Mouse (Mus musculus) forebrain, embryonic 16.5 days (tissue): ENCODE data around the gene Col20a1. TPM values are rescaled to one million over a fixed set of nuclear protein-coding genes. Genes with fewer than 3 reads are reported as not detected.
A peak's percentile ranks its signal among the peaks of the same experiment; 100 is the strongest.

Experiments
- ATAC-seq: fragments of 200-750 bp; cut with Nextera tagmentation; 2 replicates; pipeline ENCODE4 v1.8.0; 2017; ENCODE audit warnings: mild to moderate bottlenecking, moderate library complexity
- H3K27ac ChIP-seq: fragments of 300-500 bp; sonication (generic); 2 replicates; pipeline ENCODE4 v1.5.1; 2014; ENCODE audit warnings: low read length, control low read depth
- H3K27me3 ChIP-seq: fragments of 300-500 bp; sonication (generic); replicated peaks from 2 replicates; pipeline ENCODE4 v1.6.1; 2014; ENCODE audit warnings: low read length; ENCODE audit not compliant: control insufficient read depth, insufficient read depth
- H3K36me3 ChIP-seq: fragments of 300-500 bp; sonication (generic); 2 replicates; pipeline ENCODE4 v1.6.1; 2014; ENCODE audit not compliant: control insufficient read depth, insufficient read depth
- H3K4me1 ChIP-seq: fragments of 300-500 bp; sonication (generic); replicated peaks from 2 replicates; pipeline ENCODE4 v1.6.1; 2014; ENCODE audit warnings: low read length; ENCODE audit not compliant: control insufficient read depth, insufficient read depth
- H3K4me2 ChIP-seq: fragments of 300-500 bp; sonication (generic); 2 replicates; pipeline ENCODE4 v1.6.1; 2014; ENCODE audit warnings: mild to moderate bottlenecking, low read length, control low read depth
- H3K4me3 ChIP-seq: fragments of 300-500 bp; sonication (generic); replicated peaks from 2 replicates; pipeline ENCODE4 v1.5.1; 2014; ENCODE audit warnings: mild to moderate bottlenecking, low read length, control low read depth
- H3K9ac ChIP-seq: fragments of 300-500 bp; sonication (generic); replicated peaks from 2 replicates; pipeline ENCODE4 v1.6.1; 2014; ENCODE audit warnings: low read depth, low read length, control low read depth
- H3K9me3 ChIP-seq: fragments of 300-500 bp; sonication (generic); 2 replicates; pipeline ENCODE4 v1.6.1; 2016; ENCODE audit warnings: low read length; ENCODE audit not compliant: control insufficient read depth
- WGBS: fragments of 180-500 bp; shearing (Covaris S2); extraction: QIAGEN DNeasy Blood & Tissue Kit; methylation state at CpG from one replicate; pipeline ENCODE4 v1.1.7; 2014; 5-methylcytosine and 5-hydroxymethylcytosine counted together
- polyA plus RNA-seq: library from polyadenylated mRNA; unstranded; fragments of >200 nt; fragmentation: Nextera tagmentation; extraction: Ambion mirVana; gene quantifications from 2 replicates; pipeline ENCODE4 v1.2.1, GENCODE M21; 2015

Col20a1 gene
- polyA plus RNA-seq, 1 experiment from 2014 or later: 0.13 TPM

GRCm38 (mm10) chr2:181044001-181044400 is 57.7 kb downstream of the Col20a1 start:
- Histone ChIP-seq H3K4me1 (peaks cover 26% of the 10 kb centered on the region), H3K9ac (no peak overlapping the region), H3K27me3 (peaks cover 13% of the 10 kb centered on the region), H3K4me2 (no peak overlapping the region), H3K27ac (no peak overlapping the region), H3K4me3 (no peak overlapping the region), H3K36me3 (no peaks in the 10 kb centered on the region), H3K9me3 (no peaks in the 10 kb centered on the region)
- WGBS: 8% methylated on average over 3 of the region's 3 CpGs
- no peak for ATAC-seq

DNA sequence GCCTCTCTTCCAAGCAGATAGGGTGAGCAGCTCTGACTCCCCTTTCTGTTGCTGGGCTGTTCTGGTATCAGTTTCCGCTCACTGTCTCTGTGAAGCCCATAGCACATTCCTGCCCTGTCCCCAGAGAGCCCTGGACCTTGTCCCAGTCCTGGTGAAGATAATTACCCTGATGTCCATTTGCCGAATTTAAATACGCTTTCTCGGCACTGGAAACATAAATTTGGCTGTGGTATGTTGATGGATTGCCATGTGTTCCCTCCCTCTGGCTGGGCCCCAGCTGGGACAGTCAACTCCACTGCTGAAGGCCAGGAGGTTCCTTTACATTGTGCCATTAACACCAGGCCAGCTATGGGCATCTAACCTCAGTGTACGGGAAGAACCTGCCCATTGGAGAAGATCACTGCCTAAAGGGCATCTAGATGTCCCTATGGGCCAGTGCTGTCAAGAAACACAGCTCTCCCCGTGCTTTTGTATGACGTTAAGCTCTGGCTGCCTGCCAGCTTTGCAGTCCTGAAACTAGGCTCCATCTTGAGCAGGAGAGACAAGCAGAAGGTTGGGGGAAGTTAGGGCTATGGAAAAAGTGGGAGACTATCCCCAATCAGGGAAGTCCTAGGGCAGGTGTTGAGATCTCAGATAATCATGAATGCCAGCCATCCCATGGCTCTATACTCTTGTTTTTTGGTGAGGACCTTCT is 62.1 kb downstream of the Col20a1 start:
- no peak for ATAC-seq
- no peak overlapping the region for H3K4me3 ChIP-seq
- no peaks in the 10 kb centered on the region for H3K9me3 ChIP-seq
- WGBS: 52% methylated on average over 7 of the region's 7 CpGs
- no peaks in the 10 kb centered on the region for H3K27me3 ChIP-seq
- peaks cover 4% of the 10 kb centered on the region; the same call in 1 of the 2 replicates for H3K4me1 ChIP-seq
- no peak overlapping the region for H3K9ac ChIP-seq
- H3K27ac ChIP-seq: no peak overlapping the region
- no peak overlapping the region for H3K4me2 ChIP-seq
- no peaks in the 10 kb centered on the region for H3K36me3 ChIP-seq

DNA sequence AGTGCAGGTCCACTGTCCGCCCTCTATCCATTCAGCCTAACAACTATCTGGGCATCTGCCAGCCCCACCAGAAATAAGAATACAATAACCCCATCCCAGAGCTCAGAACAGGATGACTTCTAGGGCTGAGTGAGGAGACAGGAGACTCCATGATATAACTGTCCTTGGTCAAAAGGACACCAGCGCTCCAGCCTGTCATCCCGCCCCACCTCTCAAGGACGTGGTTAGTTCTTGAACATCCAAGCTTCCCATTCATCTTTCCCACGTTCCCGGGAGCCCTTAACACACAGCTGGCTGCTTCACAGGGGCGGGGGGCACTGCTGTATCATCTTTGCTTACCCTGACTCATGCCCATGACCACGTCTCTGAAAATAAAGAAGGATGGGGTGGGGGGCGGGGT is 62.7 kb downstream of the Col20a1 start:
- H3K4me2 ChIP-seq: no peak overlapping the region
- H3K4me3 ChIP-seq: no peak overlapping the region
- WGBS: 86% methylated on average over 9 of the region's 9 CpGs
- H3K36me3 ChIP-seq: no peaks in the 10 kb centered on the region
- H3K27ac ChIP-seq: no peak overlapping the region
- no peaks in the 10 kb centered on the region for H3K27me3 ChIP-seq
- no peak for ATAC-seq
- no peak overlapping the region for H3K9ac ChIP-seq
- no peaks in the 10 kb centered on the region for H3K9me3 ChIP-seq
- peaks cover 2% of the 10 kb centered on the region; the same call in 1 of the 2 replicates for H3K4me1 ChIP-seq

- Histone ChIP-seq H3K4me3 (no peak overlapping the region), H3K9me3 (no peaks in the 10 kb centered on the region), H3K4me1 (peaks cover 2% of the 10 kb centered on the region; the same call in 1 of the 2 replicates), H3K27ac (no peak overlapping the region), H3K27me3 (no peaks in the 10 kb centered on the region), H3K4me2 (no peak overlapping the region), H3K36me3 (no peaks in the 10 kb centered on the region), H3K9ac (no peak overlapping the region)
- no peak for ATAC-seq
- WGBS: 75% methylated on average over 1 of the region's 1 CpGs
Measured at GRCm38 (mm10) chr2:181052171-181052570, 65.8 kb downstream of the Col20a1 start.

DNA sequence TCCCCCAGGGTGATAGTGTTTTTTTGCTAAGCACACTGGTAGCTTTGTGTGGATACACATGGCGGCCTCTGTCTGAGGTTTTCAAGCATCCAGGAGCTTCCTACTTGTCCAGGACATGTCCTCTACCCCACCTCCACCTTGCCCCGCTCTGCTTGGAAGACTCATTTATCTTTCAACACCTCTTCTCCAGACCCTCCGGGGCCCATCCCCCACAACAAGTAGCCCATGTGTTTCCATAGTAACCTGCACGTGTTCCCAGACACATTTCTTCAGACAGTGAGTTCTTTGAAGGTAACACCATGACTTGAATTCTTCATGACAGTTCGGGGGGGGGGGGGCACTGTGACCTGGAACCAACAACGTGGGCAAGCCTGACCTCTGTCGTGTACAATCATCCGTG is 71.0 kb downstream of the Col20a1 start:
- Histone ChIP-seq H3K27ac (no peak overlapping the region), H3K9me3 (no peaks in the 10 kb centered on the region), H3K4me1 (peaks cover 5% of the 10 kb centered on the region; the same call in 1 of the 2 replicates), H3K4me3 (no peak overlapping the region), H3K36me3 (no peaks in the 10 kb centered on the region), H3K4me2 (no peak overlapping the region), H3K27me3 (no peaks in the 10 kb centered on the region), H3K9ac (no peak overlapping the region)
- 52% methylated on average over 8 of the region's 8 CpGs for WGBS
- ATAC-seq: no peak

GRCm38 (mm10) chr2:181058193-181058592 is 71.9 kb downstream of the Col20a1 start:
- no peaks in the 10 kb centered on the region for H3K9me3 ChIP-seq
- peaks cover 5% of the 10 kb centered on the region; the same call in 1 of the 2 replicates for H3K4me1 ChIP-seq
- no peak overlapping the region for H3K9ac ChIP-seq
- H3K36me3 ChIP-seq: no peaks in the 10 kb centered on the region
- no peak overlapping the region for H3K4me3 ChIP-seq
- no peak overlapping the region for H3K4me2 ChIP-seq
- 61% methylated on average over 3 of the region's 3 CpGs for WGBS
- ATAC-seq: no peak
- H3K27ac ChIP-seq: no peak overlapping the region
- no peaks in the 10 kb centered on the region for H3K27me3 ChIP-seq

- peak; percentile 65; the same call in 1 of the 2 replicates for ATAC-seq
- H3K9me3 ChIP-seq: no peaks in the 10 kb centered on the region
- no peaks in the 10 kb centered on the region for H3K27me3 ChIP-seq
- H3K9ac ChIP-seq: no peak overlapping the region
- no peak overlapping the region for H3K27ac ChIP-seq
- peaks cover 5% of the 10 kb centered on the region; the same call in 1 of the 2 replicates for H3K4me1 ChIP-seq
- H3K36me3 ChIP-seq: no peaks in the 10 kb centered on the region
- WGBS: 14% methylated on average over 5 of the region's 5 CpGs
- H3K4me2 ChIP-seq: no peak overlapping the region
- H3K4me3 ChIP-seq: no peak overlapping the region
Measured at GRCm38 (mm10) chr2:181060127-181060526, 73.8 kb downstream of the Col20a1 start.

DNA sequence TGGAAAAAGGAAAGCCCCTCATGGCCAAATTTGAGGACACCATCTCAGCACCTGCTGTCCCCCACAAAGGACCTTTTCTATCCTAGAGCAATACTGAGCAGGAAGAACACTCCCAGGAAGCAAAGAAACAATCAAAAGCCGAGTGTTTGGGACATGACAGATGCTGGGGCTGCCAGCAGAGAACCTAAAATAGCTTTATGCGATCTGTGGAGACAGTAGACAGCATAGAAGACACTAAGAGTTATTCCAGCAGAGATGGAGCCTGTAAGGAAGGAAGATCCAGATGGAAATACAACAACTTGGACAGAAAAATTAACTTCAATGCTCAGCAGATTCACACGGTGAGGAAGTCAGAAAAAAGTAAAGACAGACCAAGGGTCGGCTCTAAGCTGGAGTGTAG is 79.5 kb downstream of the Col20a1 start:
- Histone ChIP-seq H3K4me2 (no peak overlapping the region), H3K9me3 (no peaks in the 10 kb centered on the region), H3K9ac (no peak overlapping the region), H3K27ac (no peak overlapping the region), H3K36me3 (no peaks in the 10 kb centered on the region), H3K4me1 (no peaks in the 10 kb centered on the region), H3K27me3 (no peaks in the 10 kb centered on the region), H3K4me3 (no peak overlapping the region)
- WGBS: 63% methylated on average over 4 of the region's 4 CpGs
- ATAC-seq: no peak
